Mouse (Mus musculus) adrenal gland, adult 8-10 months (tissue): ENCODE measurements around the gene Btbd11. TPM values are rescaled to one million over a fixed set of nuclear protein-coding genes. Genes with fewer than 3 reads are reported as not detected.
A peak's percentile ranks its signal among the peaks of the same experiment; 100 is the strongest.

ENCODE experiments used
- DNase-seq: peaks from one replicate; pipeline ENCODE4 v3.0.0; 2022
- total RNA-seq, 4 experiments: library from RNA; stranded (reverse); gene quantifications; 2 replicates each; pipeline ENCODE4 v1.2.4; 2022

Gene Btbd11
- 10 to 100 TPM in 2 of 4 experiments, 1 to 10 TPM in 2; 6.7 to 17.5 (median 12.3) TPM for total RNA-seq

DNA sequence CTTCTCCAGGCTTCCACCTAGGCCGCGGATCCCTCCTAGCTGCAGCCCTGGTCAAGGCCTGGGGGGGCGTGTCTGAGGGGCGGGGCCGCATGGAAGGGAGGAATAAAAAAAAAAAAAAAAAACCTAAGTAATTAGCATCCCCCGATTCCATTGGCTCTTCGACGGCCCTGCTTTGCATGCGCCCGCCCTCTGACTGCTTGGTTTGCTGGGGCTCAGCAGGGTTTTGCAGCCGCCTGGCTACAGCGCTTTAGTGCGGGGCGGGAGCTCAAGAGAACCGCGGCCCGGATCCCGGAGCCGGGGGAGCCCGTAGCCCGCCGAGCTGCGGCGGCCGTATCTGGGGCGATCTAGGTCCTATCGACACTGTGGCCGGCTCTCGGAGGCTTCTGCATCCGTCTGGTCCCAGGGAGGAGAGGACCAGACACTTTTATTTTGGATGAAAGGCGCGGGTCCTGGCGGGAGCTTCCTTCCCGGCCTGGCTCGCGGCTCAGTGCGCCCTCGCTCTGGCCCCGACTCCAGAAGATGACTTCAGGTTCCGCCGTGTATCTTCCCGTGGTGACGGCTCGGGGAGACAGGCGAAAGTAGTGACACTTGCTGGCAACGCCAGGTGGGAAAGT is at the start of gene Btbd11:
Gene Btbd11, plus strand, starts transcription at position 210 of the 614 bp plus-strand sequence.
- peak; percentile 91 for DNase-seq

GRCm38 (mm10) chr10:85338733-85339132 is 47.9 kb upstream of the Btbd11 start:
- no peak for DNase-seq

DNA sequence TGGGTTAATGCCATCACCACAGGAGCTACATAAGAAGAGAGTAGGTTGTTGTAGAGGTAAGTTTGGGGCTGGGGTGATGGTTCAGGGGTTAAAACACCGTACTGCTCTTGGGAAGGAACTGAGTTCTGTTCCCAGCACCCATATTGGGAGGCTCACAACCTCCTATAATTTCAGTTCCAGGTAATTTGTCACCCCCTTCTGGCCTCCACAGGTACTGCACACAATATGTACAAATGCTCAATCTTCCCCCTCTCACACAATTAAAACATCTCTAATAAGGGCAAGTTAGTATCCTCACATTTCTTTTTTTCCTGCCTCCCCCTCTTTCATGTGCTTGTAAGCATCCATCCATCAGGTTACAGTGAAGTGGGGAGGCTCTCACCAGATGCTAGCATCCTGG is 44.7 kb upstream of the Btbd11 start:
- DNase-seq: no peak

DNA sequence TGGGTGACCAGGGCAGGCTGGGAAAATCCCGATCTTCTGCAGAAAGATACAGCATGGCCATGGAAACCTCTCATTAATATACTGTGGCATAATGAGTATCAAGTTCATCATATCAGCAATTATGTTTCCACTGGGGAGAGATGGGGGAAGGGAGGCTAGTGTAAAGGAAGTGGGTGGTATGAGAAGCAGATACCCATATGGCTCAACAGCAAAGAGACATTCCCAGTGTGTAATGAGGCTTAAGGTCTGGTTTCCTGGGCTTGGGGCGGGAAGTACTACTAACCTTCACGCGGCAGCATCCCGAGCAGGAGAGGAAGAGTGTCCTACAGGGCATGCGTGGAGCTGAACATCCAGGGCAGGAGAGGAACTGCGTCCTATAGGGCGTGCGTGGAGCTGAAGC is 39.4 kb upstream of the Btbd11 start:
- no peak for DNase-seq

- DNase-seq: no peak
Measured at GRCm38 (mm10) chr10:85352505-85352904, 34.1 kb upstream of the Btbd11 start.

DNA sequence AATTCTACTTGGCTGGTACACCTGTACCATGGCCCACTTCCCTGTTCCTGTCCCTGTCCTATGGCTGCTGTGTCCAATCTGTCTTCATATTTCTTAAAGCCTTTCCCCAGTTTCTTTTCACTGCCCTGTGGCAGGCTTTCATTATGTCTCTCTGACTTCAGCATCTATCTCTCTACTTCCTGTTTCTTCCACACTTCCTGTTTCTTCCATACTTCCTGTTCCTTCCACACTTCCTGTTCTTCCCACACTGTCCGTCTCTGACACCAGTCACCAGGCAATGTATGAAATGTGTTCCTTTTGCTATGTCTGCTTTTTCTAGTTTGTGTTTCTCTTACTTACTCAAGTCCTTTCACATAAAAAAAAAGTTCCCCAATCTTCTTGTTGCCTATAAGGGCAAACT is 32.3 kb upstream of the Btbd11 start:
- DNase-seq: no peak

- DNase-seq: no peak
Measured at GRCm38 (mm10) chr10:85359501-85360066, 27.0 kb upstream of the Btbd11 start.

DNA sequence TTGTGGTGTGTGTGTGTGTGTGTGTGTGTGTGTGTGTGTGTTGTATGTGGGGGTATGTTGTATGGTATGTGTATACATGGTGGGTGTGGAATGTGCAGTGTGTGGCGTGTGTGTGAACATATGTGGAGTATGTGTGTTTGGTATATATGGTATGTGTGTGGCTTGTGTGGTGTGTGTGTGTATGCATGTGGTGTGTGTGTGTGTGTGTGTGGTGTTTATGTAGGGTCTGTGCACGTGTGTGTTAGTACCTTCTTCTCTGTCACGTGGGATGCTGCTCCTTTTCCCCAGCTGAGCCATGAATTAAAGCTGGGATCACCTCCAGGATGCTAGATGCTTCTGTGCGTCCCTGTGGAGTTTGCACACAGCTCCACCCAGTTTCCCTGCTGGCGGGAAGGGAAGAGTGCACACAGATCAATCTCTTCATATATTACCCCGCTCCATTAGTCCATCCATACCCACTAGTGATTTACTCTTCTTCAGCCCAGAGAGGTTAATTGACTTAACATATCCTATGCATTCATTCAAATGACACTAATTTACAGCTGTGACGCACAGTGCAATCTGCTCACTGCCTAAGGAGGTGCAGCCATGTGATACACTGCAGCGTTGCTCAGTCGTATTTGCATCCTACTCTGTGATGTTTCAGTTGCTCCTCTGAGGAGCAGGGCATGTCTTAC is 23.7 kb upstream of the Btbd11 start:
- no peak for DNase-seq

- DNase-seq: no peak
Measured at GRCm38 (mm10) chr10:85366876-85367275, 19.7 kb upstream of the Btbd11 start.

DNA sequence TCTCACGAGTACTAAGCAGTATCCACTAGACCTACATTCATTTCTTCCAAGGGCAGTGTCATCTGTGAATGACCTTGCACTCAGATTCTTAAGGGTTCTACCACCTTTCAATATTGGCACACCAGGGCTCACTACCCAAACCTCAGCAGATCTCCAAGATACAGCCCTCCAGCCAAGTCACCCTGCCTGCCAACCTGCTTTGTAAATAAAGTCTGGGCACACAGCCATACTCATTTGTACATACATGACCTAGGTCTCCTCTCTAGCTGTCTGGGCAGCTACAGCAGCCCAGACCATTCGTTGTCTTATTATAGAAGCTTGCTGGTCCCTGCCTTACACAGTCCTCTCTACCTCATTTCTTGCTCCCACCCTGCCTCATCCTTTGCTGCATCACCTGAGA is 15.3 kb upstream of the Btbd11 start:
- no peak for DNase-seq

GRCm38 (mm10) chr10:85372108-85372507 is 14.5 kb upstream of the Btbd11 start:
- no peak for DNase-seq

DNA sequence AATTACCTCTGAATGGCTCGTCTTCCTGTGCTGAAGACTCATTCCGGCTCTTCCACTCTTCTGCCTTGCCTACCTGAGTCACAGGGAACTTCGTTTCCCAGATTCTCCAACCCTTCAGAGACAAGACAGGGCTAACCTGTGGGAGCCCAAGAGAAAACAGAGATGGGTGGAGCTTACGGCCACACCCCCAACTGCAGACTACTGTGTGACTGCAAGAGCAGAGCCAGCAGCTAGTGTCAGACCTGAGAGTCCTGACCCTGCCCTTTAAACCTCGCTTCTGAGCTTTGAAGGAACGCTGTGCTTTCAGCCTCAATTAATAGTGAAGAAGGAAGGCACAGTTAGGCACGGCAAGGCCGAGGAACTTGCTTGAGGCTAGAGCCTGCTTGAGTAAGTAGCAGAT is 7.6 kb upstream of the Btbd11 start:
- DNase-seq: no peak

DNA sequence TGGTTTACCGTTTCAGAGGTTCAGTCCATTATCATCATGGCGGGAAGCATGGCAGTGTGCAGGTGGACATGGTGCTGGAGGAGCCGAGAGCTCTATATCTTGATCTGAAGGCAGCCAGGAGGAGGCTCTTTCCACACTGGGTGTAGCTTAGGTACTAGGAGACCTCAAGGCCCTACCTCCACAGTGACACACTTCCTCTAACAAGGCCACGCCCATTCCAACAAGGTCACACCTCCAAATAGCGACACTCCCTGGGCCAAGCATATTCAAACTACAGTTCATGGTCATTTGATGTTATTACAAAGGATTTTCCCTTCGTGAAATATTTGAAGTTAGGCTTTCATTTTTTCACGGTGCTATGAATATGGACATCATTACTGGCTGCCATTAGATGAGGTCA is 3.6 kb upstream of the Btbd11 start:
- no peak for DNase-seq

GRCm38 (mm10) chr10:85387219-85388070 is 831 bp downstream of the Btbd11 start:
- peak; percentile 48 for DNase-seq

DNA sequence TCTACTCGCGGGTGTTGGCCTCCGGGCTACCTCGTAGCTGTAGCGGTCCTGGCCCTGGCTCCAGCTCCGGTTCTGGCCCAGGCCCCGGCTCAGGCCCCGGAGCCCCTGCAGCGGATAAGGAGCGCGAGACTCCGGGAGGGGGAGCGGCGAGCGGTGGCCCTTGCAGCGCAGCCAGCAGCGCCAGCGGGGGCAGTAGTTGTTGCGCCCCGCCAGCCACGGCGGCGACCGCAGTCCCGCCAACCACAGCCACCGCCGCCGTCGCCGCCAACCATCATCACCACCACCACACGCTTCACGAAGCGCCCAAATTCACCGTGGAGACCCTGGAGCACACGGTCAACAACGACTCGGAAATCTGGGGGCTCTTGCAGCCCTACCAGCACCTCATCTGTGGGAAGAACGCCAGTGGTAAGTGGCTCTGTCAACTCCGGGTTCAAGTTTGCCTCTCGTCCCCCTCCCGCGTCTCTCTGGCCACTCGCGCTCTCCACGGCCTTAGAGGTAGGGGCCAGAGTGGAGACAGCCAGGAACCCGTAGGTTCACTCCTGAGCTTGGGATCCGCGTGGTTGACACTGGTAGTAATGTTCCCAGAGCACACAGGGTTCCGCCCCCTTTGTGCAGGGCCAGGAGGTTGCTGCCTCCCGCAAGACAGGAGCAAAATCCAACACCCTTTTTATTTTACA is 1.6 kb downstream of the Btbd11 start:
- DNase-seq: no peak

- no peak for DNase-seq
Measured at GRCm38 (mm10) chr10:85388751-85389115, 2.1 kb downstream of the Btbd11 start.

DNA sequence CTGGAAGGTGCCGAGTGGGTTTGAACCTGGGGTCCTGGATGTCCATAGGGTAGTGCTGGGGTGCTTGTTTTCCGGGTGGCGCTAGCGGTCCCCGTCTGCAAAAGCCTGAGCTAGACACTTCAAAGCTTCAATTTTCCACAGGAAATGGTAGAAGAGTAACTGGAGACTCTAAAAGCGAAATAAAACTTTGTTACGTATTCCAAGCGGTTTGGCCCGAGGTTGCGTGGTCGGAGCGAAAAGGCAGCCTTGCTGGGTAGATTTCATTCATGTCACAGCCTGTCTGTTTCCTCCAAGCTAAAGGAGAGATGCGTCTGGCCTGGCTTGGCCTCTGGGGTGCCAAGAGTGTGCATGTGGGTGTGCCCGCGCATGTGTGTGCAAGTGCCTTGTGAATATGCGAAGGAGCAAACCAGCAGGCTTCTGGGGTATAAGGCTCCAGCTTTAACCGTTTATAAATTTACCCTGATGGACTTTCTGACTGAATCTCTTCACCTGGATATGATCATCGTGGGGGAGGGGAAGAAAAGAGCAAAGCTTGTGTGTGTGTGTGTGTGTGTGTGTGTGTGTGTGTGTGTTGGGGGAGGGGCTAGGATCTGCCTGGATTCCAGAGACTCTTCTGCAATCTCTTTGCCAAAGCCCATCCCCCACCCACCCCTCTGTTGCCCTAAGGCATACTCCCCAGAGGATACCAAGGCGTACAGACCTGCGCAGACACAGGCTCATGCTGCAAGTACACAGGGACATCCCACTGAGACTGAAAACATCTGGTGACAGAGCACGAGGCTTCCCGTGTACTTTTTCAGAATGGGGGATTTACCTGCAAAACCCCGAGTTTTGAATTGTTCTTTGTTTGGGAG is 2.9 kb downstream of the Btbd11 start:
- DNase-seq: no peak

DNA sequence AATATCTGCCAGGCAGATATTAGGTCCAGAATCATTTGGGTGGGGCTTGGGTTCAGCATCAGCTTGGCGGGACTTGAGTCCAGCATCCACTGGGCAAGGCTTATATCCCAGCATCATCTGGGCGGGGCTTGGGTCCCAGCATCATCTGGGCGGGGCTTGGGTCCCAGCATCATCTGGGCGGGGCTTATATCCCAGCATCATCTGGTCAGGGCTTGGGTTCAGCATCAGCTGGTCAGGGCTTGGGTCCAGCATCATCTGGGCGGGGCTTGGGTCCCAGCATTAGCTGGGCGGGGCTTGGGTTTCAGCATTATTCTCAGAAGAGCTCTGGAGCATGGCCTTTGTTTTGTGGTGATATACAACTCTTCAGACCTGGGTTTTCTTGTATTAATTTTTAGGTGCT is 6.4 kb downstream of the Btbd11 start:
- no peak for DNase-seq

DNA sequence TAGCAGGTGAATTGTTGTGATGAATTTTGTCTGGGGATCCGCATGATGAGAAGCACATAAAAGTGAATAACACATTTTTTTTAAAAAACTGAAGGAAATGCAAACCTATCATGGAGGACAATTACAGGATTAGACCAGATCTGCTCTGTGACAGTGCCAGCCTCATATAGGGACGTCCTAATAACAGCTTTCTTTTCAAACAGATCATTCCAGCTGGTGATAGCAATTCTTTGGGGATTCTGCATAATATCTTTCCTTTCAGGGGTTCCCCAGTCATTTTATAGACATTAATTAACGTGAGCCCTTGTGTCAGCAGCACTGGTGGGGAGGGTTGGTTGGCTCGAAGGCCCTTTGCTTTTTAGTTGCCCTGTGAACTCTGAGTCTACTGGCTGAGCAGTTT is 7.9 kb downstream of the Btbd11 start:
- DNase-seq: no peak

GRCm38 (mm10) chr10:85411120-85411519 is 24.5 kb downstream of the Btbd11 start:
- DNase-seq: no peak

DNA sequence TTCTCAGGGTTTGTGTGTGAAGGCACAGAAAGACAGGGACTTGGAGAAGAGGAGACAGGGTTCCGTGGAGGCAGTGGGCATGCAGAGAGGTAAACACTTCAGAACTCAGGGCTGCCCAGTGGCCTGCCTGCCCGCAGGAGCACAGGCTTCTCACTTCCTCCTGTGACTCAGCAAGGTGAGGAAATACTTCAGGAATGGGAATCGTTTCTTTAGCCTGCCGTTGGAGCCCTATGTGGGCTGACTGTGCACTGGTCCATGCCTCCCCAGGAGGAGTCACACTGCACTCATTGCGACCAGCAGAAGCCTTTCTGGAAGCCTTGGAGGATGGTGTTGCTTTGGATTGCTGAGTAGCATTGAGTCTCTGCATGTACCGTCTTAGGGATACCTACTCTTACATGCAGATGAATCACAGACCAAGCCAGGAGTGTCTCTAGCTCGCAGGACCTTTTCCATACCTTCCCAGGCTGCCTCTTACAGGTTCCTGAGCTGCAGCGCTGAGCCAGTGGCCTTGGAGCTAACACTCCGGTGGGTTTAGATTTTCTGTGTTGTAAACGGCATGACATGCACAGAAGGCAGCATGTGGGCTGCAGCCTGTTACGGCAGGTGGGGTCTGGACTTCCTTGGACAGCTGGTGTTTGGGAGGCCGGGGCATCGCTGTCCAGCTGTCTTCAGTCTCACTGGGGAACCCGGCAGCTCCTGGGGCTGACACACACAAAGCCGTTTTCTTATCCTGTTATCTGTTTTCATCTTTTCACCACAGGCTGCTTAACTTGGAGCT is 34.4 kb downstream of the Btbd11 start:
- no peak for DNase-seq
